ENCODE assay signal across 10 mouse cellular contexts in the genomic region with DNA sequence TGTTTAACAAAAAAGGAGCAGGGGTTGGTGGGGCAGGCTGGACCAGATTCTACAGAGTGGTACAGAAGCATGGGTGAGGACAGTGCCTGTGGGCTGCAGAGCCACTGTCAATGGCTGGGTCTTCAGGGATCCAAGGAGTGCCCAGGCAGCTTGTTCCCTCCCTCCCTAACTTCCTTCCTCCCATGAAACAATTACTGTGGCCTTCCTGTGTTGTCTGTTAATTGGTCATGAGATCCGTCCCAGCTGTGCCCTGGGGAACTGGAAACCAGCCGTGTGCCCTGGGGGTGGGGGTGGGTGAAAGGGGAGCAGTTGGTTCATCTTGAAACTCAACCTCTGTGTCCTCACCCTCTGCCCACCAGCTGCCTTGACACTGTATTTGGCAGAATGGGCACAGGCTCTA.
DNase-seq lines count a peak whose midpoint lies in the region; ATAC-seq lines count a peak whose summit lies in the region.
"Had no signal": no experiment of that assay in that cellular context is flagged by ENCODE, and none has a peak within 500 bp of the region (broad histone marks: within the 10 kb centered on the region; RNA-seq: fewer than 3 reads in every experiment).

No protein-coding gene starts in this region.

- H3K36me3 ChIP-seq in hindbrain, embryonic 13.5 days = no peaks in the 10 kb centered on the region
- H3K36me3 ChIP-seq in hindbrain, embryonic 16.5 days (ENCODE audit: control insufficient read depth, insufficient read depth, low read length) = no peaks in the 10 kb centered on the region
- no peaks in the 10 kb centered on the region for H3K36me3 ChIP-seq in embryonic facial prominence, embryonic 14.5 days (ENCODE audit: control insufficient read depth, insufficient read depth, low read length)

- peaks cover 5% of the 10 kb centered on the region; the same call in 1 of the 2 replicates for H3K4me1 ChIP-seq in hindbrain, embryonic 13.5 days (replicated peaks)
- H3K4me1 ChIP-seq in hindbrain, embryonic 16.5 days (ENCODE audit: control insufficient read depth, insufficient read depth, low read depth, low read length) = no peaks in the 10 kb centered on the region
- no peaks in the 10 kb centered on the region for H3K4me1 ChIP-seq in embryonic facial prominence, embryonic 14.5 days (ENCODE audit: control insufficient read depth, insufficient read depth, low read length)

- no peak overlapping the region for H3K4me2 ChIP-seq in hindbrain, embryonic 13.5 days
- H3K4me2 ChIP-seq in hindbrain, embryonic 16.5 days (ENCODE audit: low read length) = no peak overlapping the region
- no peak overlapping the region for H3K4me2 ChIP-seq in embryonic facial prominence, embryonic 14.5 days (ENCODE audit: low read depth, low read length)

- peak; percentile 41 for DNase-seq in A20 (ENCODE audit: low read depth, low spot score)
- no peak for DNase-seq in embryonic facial prominence, embryonic 14.5 days (ENCODE audit: low spot score)
- DNase-seq in lung, postnatal 10 days = peak; percentile 55
- no peak for DNase-seq in right cerebral cortex, postnatal 36 days (ENCODE audit: low spot score in 2 of 2)
- DNase-seq in frontal cortex, postnatal 36 days (ENCODE audit: low spot score in 2 of 2) = no peak
- DNase-seq: cerebellum, adult 8-10 months; thymus, adult 2 months had no signal

- 0 out of 2 replicates have a peak, but pooled peaks have one; percentile 39 for ATAC-seq in hindbrain, embryonic 13.5 days (ENCODE audit: low FRiP score)
- ATAC-seq in hindbrain, embryonic 16.5 days = no peak
- peak; percentile 33; the same call in 1 of the 2 replicates for ATAC-seq in embryonic facial prominence, embryonic 14.5 days (ENCODE audit: low read depth)
- no peak for ATAC-seq in erythroid progenitor cell, adult 5-6 weeks (replicated peaks; ENCODE audit: low FRiP score, poor library complexity, severe bottlenecking)

- no peak overlapping the region for H3K27ac ChIP-seq in hindbrain, embryonic 13.5 days
- no peak overlapping the region for H3K27ac ChIP-seq in hindbrain, embryonic 16.5 days (ENCODE audit: low read depth, low read length)
- no peak overlapping the region for H3K27ac ChIP-seq in embryonic facial prominence, embryonic 14.5 days (replicated peaks; ENCODE audit: low read depth, low read length)

- H3K4me3 ChIP-seq in hindbrain, embryonic 13.5 days = no peak overlapping the region
- H3K4me3 ChIP-seq in hindbrain, embryonic 16.5 days (ENCODE audit: low read length) = no peak overlapping the region
- H3K4me3 ChIP-seq in embryonic facial prominence, embryonic 14.5 days (ENCODE audit: low read depth, low read length) = no peak overlapping the region

- no peaks in the 10 kb centered on the region for H3K9me3 ChIP-seq in hindbrain, embryonic 13.5 days
- no peaks in the 10 kb centered on the region for H3K9me3 ChIP-seq in hindbrain, embryonic 16.5 days (ENCODE audit: control insufficient read depth, low read length)
- no peaks in the 10 kb centered on the region for H3K9me3 ChIP-seq in embryonic facial prominence, embryonic 14.5 days (ENCODE audit: control insufficient read depth, low read length)

- H3K9ac ChIP-seq in hindbrain, embryonic 13.5 days = no peak overlapping the region
- no peak overlapping the region for H3K9ac ChIP-seq in hindbrain, embryonic 16.5 days (ENCODE audit: low read depth, low read length)
- H3K9ac ChIP-seq in embryonic facial prominence, embryonic 14.5 days (ENCODE audit: low read depth, low read length) = no peak overlapping the region

- no peaks in the 10 kb centered on the region for H3K27me3 ChIP-seq in hindbrain, embryonic 13.5 days
- H3K27me3 ChIP-seq in hindbrain, embryonic 16.5 days (replicated peaks; ENCODE audit: control insufficient read depth, insufficient read depth, low read length) = no peaks in the 10 kb centered on the region
- no peaks in the 10 kb centered on the region for H3K27me3 ChIP-seq in embryonic facial prominence, embryonic 14.5 days (replicated peaks; ENCODE audit: control insufficient read depth, insufficient read depth, low read length)

- 43% methylated on average over 2 of the region's 2 CpGs for WGBS in hindbrain, embryonic 13.5 days
- WGBS in hindbrain, embryonic 16.5 days = 42% methylated on average over 2 of the region's 2 CpGs
- 9% methylated on average over 2 of the region's 2 CpGs for WGBS in embryonic facial prominence, embryonic 14.5 days

Comparison
In these comparisons a context has a peak if more than half of its experiments do, and no peak if none do; other contexts are left out.
1. ATAC-seq: peak in hindbrain, embryonic 13.5 days (single experiment) and embryonic facial prominence, embryonic 14.5 days (single experiment); none in hindbrain, embryonic 16.5 days (single experiment) and erythroid progenitor cell, adult 5-6 weeks (single experiment).
2. DNase-seq: peak in A20 (single experiment) and lung, postnatal 10 days (single experiment); none in embryonic facial prominence, embryonic 14.5 days (single experiment), right cerebral cortex, postnatal 36 days (0 of 2) and frontal cortex, postnatal 36 days (0 of 2).